8 mouse cellular contexts compared by ENCODE assay signal in the genomic region with DNA sequence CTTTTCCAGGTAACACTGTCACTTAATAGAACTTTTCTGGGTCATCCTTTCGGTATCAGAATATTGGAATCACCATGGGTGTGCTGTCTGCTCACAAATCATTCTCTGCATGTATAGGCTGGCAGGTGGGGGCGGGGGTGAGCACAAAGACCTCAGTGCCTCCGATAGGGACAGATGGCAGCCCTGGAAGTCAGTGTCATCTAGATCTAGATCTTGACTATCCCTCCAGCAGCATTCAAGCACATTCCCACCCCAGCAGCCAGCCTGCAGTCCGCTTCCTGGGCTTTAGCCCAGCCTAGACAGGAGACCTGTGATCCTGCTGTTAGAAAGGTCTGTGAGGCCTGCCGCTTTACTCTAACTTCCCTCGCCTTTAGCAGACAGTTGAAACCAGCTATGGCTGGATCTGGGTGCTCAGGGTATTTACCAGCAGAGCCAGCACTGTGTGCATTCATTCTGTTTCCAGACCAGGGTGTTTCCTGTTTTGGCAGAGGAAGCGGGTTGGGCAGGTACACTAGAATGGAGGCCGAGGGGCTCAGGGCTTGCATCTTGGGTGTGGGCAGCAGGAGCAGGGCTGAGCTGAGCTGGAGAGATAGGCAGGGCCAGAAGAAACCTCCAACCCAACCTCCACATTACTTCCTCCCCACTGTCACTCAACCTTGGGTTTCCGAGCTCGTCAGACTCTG.
DNase-seq lines count a peak whose midpoint lies in the region.

No protein-coding gene starts in this region.

- 77% methylated on average over 10 of the region's 10 CpGs for WGBS in limb, embryonic 10.5 days

- H3K27ac ChIP-seq in limb, embryonic 10.5 days: peak overlapping the region; percentile 36; the same call in 1 of the 2 replicates

- H3K9me3 ChIP-seq in limb, embryonic 10.5 days (replicated peaks): no peaks in the 10 kb centered on the region

- DNase-seq in heart, adult 11 months: peak; percentile 85
- DNase-seq in heart, postnatal 36 days: no peak
- peak; percentile 3 for DNase-seq in spleen, adult 12 weeks (ENCODE audit: low spot score)
- no peak for DNase-seq in spleen, postnatal 4 days (ENCODE audit: low spot score in 2 of 2)
- DNase-seq in limb, embryonic 10.5 days (ENCODE audit: low spot score): no peak
- DNase-seq in thymus, postnatal 14 days: peak; percentile 36
- DNase-seq in neural tube, embryonic 10.5 days (ENCODE audit: extremely low spot score, low spot score): no peak
- no peak for DNase-seq in layer of hippocampus, postnatal 10 days (ENCODE audit: low spot score in 2 of 2)

- no peaks in the 10 kb centered on the region for H3K36me3 ChIP-seq in limb, embryonic 10.5 days

- no peaks in the 10 kb centered on the region for H3K27me3 ChIP-seq in limb, embryonic 10.5 days (ENCODE audit: low read depth, poor library complexity, severe bottlenecking)

- intact Hi-C loops in heart, postnatal 36 days (cut with DNase I): no loop called here

- peaks cover 13% of the 10 kb centered on the region for H3K4me1 ChIP-seq in limb, embryonic 10.5 days

- H3K4me3 ChIP-seq in limb, embryonic 10.5 days: no peak overlapping the region

Comparison
In these comparisons a context has a peak if more than half of its experiments do, and no peak if none do; other contexts are left out.
1. DNase-seq: peak in heart, adult 11 months (single experiment), spleen, adult 12 weeks (single experiment) and thymus, postnatal 14 days (single experiment); none in heart, postnatal 36 days (0 of 2), spleen, postnatal 4 days (0 of 2), limb, embryonic 10.5 days (single experiment), neural tube, embryonic 10.5 days (single experiment) and layer of hippocampus, postnatal 10 days (0 of 2).